Mouse (Mus musculus) hindbrain, embryonic 13.5 days (tissue): Measurements from ENCODE around the gene Zfp689. TPM values are rescaled to one million over a fixed set of nuclear protein-coding genes. Genes with fewer than 3 reads are reported as not detected.

Experiments
- microRNA-seq: library from miRNA; unstranded; fragments of <30 nt; microRNA quantifications from one replicate; pipeline ENCODE4, GENCODE M21; 2016
- polyA plus RNA-seq: library from polyadenylated mRNA; unstranded; fragments of >200 nt; fragmentation: Nextera tagmentation; extraction: Ambion mirVana; gene quantifications from 2 replicates; pipeline ENCODE4 v1.2.1, GENCODE M21; 2015

Gene Zfp689
- polyA plus RNA-seq, 1 experiment from 2014 or later: 15.0 TPM

Small RNA genes lying within 50 kb of the gene (microRNA-seq; reads per million reads assigned to microRNA genes)
- gene Gm47278: not detected
- not detected for gene Mir7060

Other genes with a start within 250 kb of the Zfp689 start
- 28.0 and 31.3 TPM in 2 replicates for gene Tbc1d10b, start 240.7 kb downstream of the Zfp689 start, polyA plus RNA-seq
- gene Mylpf, start 240.3 kb downstream of the Zfp689 start, polyA plus RNA-seq: 11.0 and 15.5 TPM in 2 replicates
- 58.8 and 61.9 TPM in 2 replicates for gene Zfp553, start 216.1 kb downstream of the Zfp689 start, polyA plus RNA-seq
- gene Sept1, start 216.0 kb downstream of the Zfp689 start, polyA plus RNA-seq: 21.8 and 23.1 TPM in 2 replicates
- gene Zfp771, start 204.9 kb downstream of the Zfp689 start, polyA plus RNA-seq: 54.4 and 57.4 TPM in 2 replicates
- 121 and 124 TPM in 2 replicates for gene Dctpp1, start 188.4 kb downstream of the Zfp689 start, polyA plus RNA-seq
- 59.7 and 60.7 TPM in 2 replicates for gene Sephs2, start 175.1 kb downstream of the Zfp689 start, polyA plus RNA-seq
- 0.32 and 0.38 TPM in 2 replicates for gene Itgal, start 152.9 kb downstream of the Zfp689 start, polyA plus RNA-seq
- gene Zfp768, start 103.6 kb downstream of the Zfp689 start, polyA plus RNA-seq: 17.1 and 17.3 TPM in 2 replicates
- gene Zfp747, start 73.1 kb downstream of the Zfp689 start, polyA plus RNA-seq: 8.1 and 8.6 TPM in 2 replicates
- gene 9130019O22Rik, start 62.0 kb downstream of the Zfp689 start, polyA plus RNA-seq: 5.4 and 5.7 TPM in 2 replicates
- gene E430018J23Rik, start 55.5 kb downstream of the Zfp689 start, polyA plus RNA-seq: 7.7 TPM in 2 replicates
- gene Zfp764, start 42.3 kb downstream of the Zfp689 start, polyA plus RNA-seq: 4.0 and 4.8 TPM in 2 replicates
- 34.1 and 35.0 TPM in 2 replicates for gene Zfp688, start 27.1 kb downstream of the Zfp689 start, polyA plus RNA-seq
- gene Prr14, start 10.5 kb upstream of the Zfp689 start, polyA plus RNA-seq: 40.5 and 44.0 TPM in 2 replicates
- 10.8 and 13.7 TPM in 2 replicates for gene Fbrs, start 30.0 kb upstream of the Zfp689 start, polyA plus RNA-seq
- gene Srcap, start 62.8 kb upstream of the Zfp689 start, polyA plus RNA-seq: 51.3 and 53.7 TPM in 2 replicates
- gene Gm42715, start 70.4 kb upstream of the Zfp689 start, polyA plus RNA-seq: 17.6 and 19.0 TPM in 2 replicates
- 6.6 and 8.2 TPM in 2 replicates for gene Tmem265, start 112.2 kb upstream of the Zfp689 start, polyA plus RNA-seq
- gene Phkg2, start 124.2 kb upstream of the Zfp689 start, polyA plus RNA-seq: 55.1 and 60.5 TPM in 2 replicates
- 10.7 and 13.0 TPM in 2 replicates for gene Ccdc189, start 139.4 kb upstream of the Zfp689 start, polyA plus RNA-seq
- gene Rnf40, start 139.6 kb upstream of the Zfp689 start, polyA plus RNA-seq: 49.9 and 50.5 TPM in 2 replicates
- gene Zfp629, start 166.6 kb upstream of the Zfp689 start, polyA plus RNA-seq: 22.2 and 25.0 TPM in 2 replicates